Mouse (Mus musculus) cerebellum, postnatal 14 days (tissue): ENCODE measurements around the gene Adora3.

Source experiments
- DNase-seq, 2 experiments: peaks; one replicate each; pipeline ENCODE4 v3.0.0; 2021; ENCODE audit warnings: mixed read lengths in 2 of 2

Adora3 gene

DNA sequence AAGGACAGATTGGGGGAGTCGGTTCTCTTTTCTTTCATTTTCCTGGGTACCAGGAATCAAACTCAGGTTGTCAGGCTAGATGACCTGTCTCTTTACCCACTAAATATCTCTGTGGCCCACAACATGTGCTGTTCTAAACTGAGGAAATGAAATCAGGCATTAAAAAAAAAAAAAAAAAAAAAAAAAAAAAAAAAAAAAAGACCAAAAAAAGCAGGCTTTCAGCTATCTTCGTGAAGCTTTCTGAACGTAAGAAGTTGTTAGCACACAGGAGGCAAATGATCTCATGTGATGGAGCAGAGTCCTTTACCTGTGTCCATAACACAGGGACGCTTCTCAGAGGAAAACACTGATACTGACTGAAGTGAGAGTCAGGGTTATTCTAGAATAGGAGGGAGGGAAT is 65.5 kb downstream of the Adora3 start:
- DNase-seq = no peak

GRCm38 (mm10) chr3:105951348-105951747 is 80.7 kb downstream of the Adora3 start:
- no peak for DNase-seq

- DNase-seq = no peak
Measured at GRCm38 (mm10) chr3:105957235-105957634, 86.6 kb downstream of the Adora3 start.

GRCm38 (mm10) chr3:105958204-105958603 is 87.5 kb downstream of the Adora3 start:
- DNase-seq = no peak
